Mouse (Mus musculus): Measurements from ENCODE around the gene Cpsf3. TPM values are rescaled to one million over a fixed set of nuclear protein-coding genes. Genes with fewer than 3 reads are reported as not detected.
A peak's percentile ranks its signal among the peaks of the same experiment; 100 is the strongest.

The Cpsf3 gene
- polyA plus RNA-seq, 1 experiment from 2014 or later, result 98.1 TPM

DNA sequence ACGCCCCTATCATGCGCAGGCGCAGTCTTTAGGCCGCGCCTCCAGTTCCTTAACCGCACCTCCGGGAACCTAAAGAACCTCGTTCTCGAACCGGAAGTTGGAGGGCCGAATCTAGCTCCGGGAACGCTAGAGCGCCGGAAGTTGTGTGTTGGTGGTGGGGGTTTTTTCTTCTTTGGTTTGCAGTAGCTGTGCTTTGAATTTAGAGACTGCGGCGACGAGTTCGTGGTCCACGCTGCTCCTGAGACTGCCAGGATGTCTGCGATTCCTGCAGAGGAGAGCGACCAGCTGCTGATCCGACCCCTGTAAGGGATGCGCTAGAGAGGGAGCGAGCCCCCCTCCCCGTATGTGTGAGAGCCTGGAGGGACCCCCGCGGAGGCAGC lies 1.0 kb downstream of the Cpsf3 start, which contains the start of gene Itgb1bp1:
Gene Itgb1bp1, minus strand, starts transcription at position 42 of the 380 bp plus-strand sequence.
- peak within 1 kb of the TSS; percentile 89 for H3K4me2 ChIP-seq (ENCODE audit: low read depth, low read length)
- under 1% methylated on average over 28 of the region's 28 CpGs for WGBS
- H3K9ac ChIP-seq (ENCODE audit: low read length), result peak within 1 kb of the TSS; percentile 97
- H3K4me1 ChIP-seq (ENCODE audit: control insufficient read depth, insufficient read depth, low read length), result peaks cover 16% of the 10 kb centered on the region
- no peaks in the 10 kb centered on the region for H3K9me3 ChIP-seq (replicated peaks; ENCODE audit: control insufficient read depth, low read length)
- peak within 1 kb of the TSS; percentile 95 for H3K27ac ChIP-seq (ENCODE audit: low read length)
- peak within 1 kb of the TSS; percentile 97 for H3K4me3 ChIP-seq (replicated peaks; ENCODE audit: low read length)
- peak; percentile 96 for ATAC-seq (ENCODE audit: insufficient read depth, low FRiP score)
- H3K36me3 ChIP-seq (ENCODE audit: control insufficient read depth, insufficient read depth, low read length), result no peaks in the 10 kb centered on the region
- no peaks in the 10 kb centered on the region for H3K27me3 ChIP-seq (ENCODE audit: control insufficient read depth, insufficient read depth, low read length)

DNA sequence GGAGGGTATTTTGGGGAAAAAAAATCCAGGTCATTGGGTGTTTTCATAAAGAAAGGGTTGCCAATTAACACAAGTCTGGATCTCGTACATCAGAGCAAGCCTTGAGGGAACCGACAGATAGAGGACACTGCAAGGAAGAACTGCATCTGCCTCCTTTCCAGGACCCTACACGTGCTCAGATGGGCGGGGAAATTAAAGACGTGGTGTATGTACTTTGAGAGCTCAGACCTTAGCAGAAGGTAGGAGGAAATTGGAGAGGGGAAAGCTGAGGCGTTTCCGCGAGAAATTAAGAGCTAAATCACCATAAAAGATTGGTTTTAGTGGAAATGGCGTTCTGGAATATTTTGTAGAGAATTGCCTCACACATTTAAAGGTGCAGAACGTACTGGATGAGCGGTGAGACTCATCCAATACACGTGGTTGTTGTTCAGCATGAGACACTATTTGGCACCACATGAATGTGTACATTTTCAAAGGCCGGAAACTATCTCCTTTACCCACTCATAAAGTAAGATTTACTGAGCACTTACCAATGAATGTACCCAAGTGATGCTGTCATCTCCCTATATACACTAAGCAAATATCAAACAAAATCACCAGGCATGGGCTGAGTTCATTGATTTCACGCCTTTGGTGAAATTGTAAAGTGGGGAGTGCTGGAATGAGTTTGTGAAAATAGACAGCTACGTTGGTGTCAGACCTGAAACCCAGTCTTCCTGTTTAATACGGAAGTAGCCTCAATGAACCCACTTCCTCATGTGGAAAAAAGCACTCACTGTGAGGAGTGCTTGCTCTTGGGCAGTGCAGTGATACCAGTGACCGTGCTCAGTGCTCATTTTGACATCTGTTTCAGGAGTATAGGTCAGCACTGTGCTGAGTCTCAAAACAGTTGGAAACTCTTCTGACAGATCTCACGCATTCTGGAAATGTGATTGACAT lies 1.8 kb downstream of the Cpsf3 start:
- Histone ChIP-seq H3K36me3 (ENCODE audit: control insufficient read depth, insufficient read depth, low read length) (peaks cover 7% of the 10 kb centered on the region; the same call in 1 of the 2 replicates), H3K9ac (ENCODE audit: low read length) (peak overlapping the region; percentile 97), H3K27ac (ENCODE audit: low read length) (peak overlapping the region; percentile 95), H3K9me3 (replicated peaks; ENCODE audit: control insufficient read depth, low read length) (no peaks in the 10 kb centered on the region), H3K27me3 (ENCODE audit: control insufficient read depth, insufficient read depth, low read length) (no peaks in the 10 kb centered on the region), H3K4me1 (ENCODE audit: control insufficient read depth, insufficient read depth, low read length) (peaks cover 16% of the 10 kb centered on the region), H3K4me3 (replicated peaks; ENCODE audit: low read length) (peak overlapping the region; percentile 97), H3K4me2 (ENCODE audit: low read depth, low read length) (peak overlapping the region; percentile 76)
- no peak; the same call in 1 of the 2 replicates for ATAC-seq (ENCODE audit: insufficient read depth, low FRiP score)
- 26% methylated on average over 18 of the region's 18 CpGs for WGBS

DNA sequence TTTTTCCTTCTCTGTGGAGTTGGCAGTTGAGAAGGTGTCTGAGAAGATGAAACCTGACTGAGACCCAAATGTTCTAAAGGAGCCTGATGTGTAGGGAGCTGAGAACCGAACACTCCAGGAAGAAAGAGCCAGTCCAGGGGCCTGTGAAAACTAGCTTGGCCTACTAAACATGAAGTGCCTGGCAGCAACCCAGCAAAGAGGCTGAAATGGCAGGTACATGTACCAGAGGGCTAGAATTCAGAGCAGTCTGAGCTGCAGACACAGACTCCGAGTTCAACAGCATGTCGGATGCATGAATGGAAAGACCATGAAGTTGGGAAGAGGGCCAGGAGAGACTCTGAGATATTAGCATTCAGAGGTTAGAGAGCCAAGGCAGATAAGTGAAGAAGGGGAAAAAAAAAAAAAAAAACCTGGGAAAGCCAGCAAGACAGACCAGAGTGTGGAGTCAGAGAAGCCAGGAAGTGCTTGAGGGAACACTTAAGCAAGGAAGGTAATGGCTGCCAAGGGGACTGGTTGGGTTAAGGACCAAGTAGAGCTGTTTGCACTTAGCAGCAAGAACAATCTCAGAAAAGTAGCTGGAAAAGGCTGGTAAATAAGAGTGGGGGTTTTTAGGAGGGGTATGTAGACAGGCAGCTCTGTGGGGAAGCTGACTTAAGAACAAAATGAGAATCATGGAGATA lies 3.7 kb downstream of the Cpsf3 start:
- H3K4me2 ChIP-seq (ENCODE audit: low read depth, low read length), result no peak overlapping the region
- peaks cover 10% of the 10 kb centered on the region; the same call in 1 of the 2 replicates for H3K36me3 ChIP-seq (ENCODE audit: control insufficient read depth, insufficient read depth, low read length)
- H3K4me3 ChIP-seq (replicated peaks; ENCODE audit: low read length), result no peak overlapping the region
- no peak for ATAC-seq (ENCODE audit: insufficient read depth, low FRiP score)
- no peaks in the 10 kb centered on the region for H3K9me3 ChIP-seq (replicated peaks; ENCODE audit: control insufficient read depth, low read length)
- no peaks in the 10 kb centered on the region for H3K27me3 ChIP-seq (ENCODE audit: control insufficient read depth, insufficient read depth, low read length)
- peaks cover 16% of the 10 kb centered on the region for H3K4me1 ChIP-seq (ENCODE audit: control insufficient read depth, insufficient read depth, low read length)
- 95% methylated on average over 3 of the region's 3 CpGs for WGBS
- no peak overlapping the region for H3K27ac ChIP-seq (ENCODE audit: low read length)
- no peak overlapping the region for H3K9ac ChIP-seq (ENCODE audit: low read length)

DNA sequence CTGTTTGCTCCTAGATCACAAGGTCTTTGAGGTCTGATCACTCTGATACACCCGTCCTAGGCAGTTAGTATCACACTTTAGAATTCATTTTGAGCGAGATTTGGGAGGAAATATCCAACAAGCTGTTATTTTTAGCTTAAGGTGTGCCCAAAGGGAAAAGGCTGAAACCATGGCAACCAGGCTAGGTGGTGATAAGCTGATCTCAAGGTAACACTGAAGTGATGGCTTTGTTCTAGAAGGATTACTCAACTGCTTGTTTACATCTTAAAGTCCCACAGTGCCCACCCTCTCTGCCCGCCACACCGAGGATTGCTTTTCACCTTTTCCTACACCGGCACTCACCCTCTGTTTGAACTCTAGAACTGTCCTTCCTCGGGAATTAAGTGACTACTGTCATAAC lies 4.5 kb downstream of the Cpsf3 start:
- Histone ChIP-seq H3K9me3 (replicated peaks; ENCODE audit: control insufficient read depth, low read length) (no peaks in the 10 kb centered on the region), H3K27me3 (ENCODE audit: control insufficient read depth, insufficient read depth, low read length) (no peaks in the 10 kb centered on the region), H3K9ac (ENCODE audit: low read length) (no peak overlapping the region), H3K4me3 (replicated peaks; ENCODE audit: low read length) (no peak overlapping the region), H3K4me2 (ENCODE audit: low read depth, low read length) (0 out of 2 replicates have a peak overlapping the region, but pooled peaks have one; percentile 7), H3K27ac (ENCODE audit: low read length) (0 out of 2 replicates have a peak overlapping the region, but pooled peaks have one; percentile 26), H3K4me1 (ENCODE audit: control insufficient read depth, insufficient read depth, low read length) (peaks cover 16% of the 10 kb centered on the region), H3K36me3 (ENCODE audit: control insufficient read depth, insufficient read depth, low read length) (peaks cover 18% of the 10 kb centered on the region)
- no peak for ATAC-seq (ENCODE audit: insufficient read depth, low FRiP score)
- 60% methylated on average over 6 of the region's 6 CpGs for WGBS

DNA sequence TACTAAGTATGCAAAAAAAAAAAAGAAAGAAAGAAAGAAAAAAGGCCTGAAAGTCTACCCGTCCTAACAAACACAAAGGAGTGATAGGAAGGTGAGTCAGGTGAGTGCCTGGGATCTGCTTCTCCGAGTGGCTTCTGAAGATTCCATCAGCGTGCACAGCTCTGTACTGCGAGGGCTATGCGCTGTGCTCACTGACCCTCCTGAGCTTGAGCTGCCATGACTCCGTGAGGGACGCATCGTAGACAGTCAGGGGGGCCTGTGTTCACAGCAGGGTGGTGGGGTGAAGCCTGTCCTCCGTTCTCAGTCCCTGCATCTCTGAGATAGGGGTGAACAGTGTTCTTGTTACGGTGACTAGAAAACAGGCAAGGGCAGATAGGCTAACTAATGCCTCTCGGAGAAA lies 13.7 kb downstream of the Cpsf3 start:
- no peaks in the 10 kb centered on the region for H3K4me1 ChIP-seq (ENCODE audit: control insufficient read depth, insufficient read depth, low read length)
- H3K9me3 ChIP-seq (replicated peaks; ENCODE audit: control insufficient read depth, low read length), result no peaks in the 10 kb centered on the region
- no peak overlapping the region for H3K9ac ChIP-seq (ENCODE audit: low read length)
- H3K27ac ChIP-seq (ENCODE audit: low read length), result no peak overlapping the region
- H3K4me2 ChIP-seq (ENCODE audit: low read depth, low read length), result no peak overlapping the region
- 97% methylated on average over 11 of the region's 11 CpGs for WGBS
- no peaks in the 10 kb centered on the region for H3K27me3 ChIP-seq (ENCODE audit: control insufficient read depth, insufficient read depth, low read length)
- no peak overlapping the region for H3K4me3 ChIP-seq (replicated peaks; ENCODE audit: low read length)
- peaks cover 31% of the 10 kb centered on the region for H3K36me3 ChIP-seq (ENCODE audit: control insufficient read depth, insufficient read depth, low read length)
- no peak for ATAC-seq (ENCODE audit: insufficient read depth, low FRiP score)

DNA sequence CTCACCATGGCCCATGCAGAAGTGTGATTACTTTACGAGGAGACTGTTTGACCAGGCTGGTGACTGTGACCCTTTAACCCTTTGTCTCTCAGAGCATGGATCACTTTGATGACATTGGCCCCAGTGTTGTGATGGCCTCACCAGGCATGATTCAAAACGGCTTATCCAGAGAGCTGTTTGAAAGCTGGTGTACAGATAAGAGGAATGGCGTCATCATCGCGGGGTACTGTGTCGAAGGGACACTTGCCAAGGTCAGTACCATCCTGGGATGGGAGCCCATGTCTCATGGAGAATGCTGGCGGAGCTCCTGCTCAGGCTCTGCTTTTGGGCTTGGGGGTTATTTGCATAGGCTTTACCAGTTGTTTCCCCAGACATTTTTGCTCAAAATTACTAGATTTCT lies 16.1 kb downstream of the Cpsf3 start:
- Histone ChIP-seq H3K4me3 (replicated peaks; ENCODE audit: low read length) (no peak overlapping the region), H3K27ac (ENCODE audit: low read length) (no peak overlapping the region), H3K4me2 (ENCODE audit: low read depth, low read length) (no peak overlapping the region), H3K27me3 (ENCODE audit: control insufficient read depth, insufficient read depth, low read length) (no peaks in the 10 kb centered on the region), H3K9me3 (replicated peaks; ENCODE audit: control insufficient read depth, low read length) (no peaks in the 10 kb centered on the region), H3K9ac (ENCODE audit: low read length) (no peak overlapping the region), H3K4me1 (ENCODE audit: control insufficient read depth, insufficient read depth, low read length) (no peaks in the 10 kb centered on the region), H3K36me3 (ENCODE audit: control insufficient read depth, insufficient read depth, low read length) (peaks cover 26% of the 10 kb centered on the region)
- ATAC-seq (ENCODE audit: insufficient read depth, low FRiP score), result no peak
- WGBS, result 81% methylated on average over 7 of the region's 7 CpGs

DNA sequence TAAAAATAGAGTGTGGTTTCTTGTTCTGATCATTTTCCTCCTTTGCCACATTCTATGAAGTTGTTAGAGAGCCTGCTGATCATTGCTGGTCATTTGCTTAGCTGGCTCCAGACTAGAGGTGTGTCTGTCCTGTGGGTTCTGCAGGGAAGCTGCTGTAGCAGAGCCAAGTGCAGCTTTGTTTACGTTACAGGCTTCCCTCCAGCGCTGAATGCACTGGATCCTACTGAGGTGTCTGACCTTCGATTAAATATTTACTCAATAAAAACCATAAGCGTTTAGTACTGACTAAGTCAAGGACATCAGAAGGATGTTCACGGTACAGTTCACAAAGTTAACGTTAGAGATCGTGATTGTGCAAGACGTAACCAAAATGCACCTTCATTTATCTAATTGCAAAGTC lies 16.7 kb downstream of the Cpsf3 start:
- no peaks in the 10 kb centered on the region for H3K27me3 ChIP-seq (ENCODE audit: control insufficient read depth, insufficient read depth, low read length)
- H3K36me3 ChIP-seq (ENCODE audit: control insufficient read depth, insufficient read depth, low read length), result peaks cover 30% of the 10 kb centered on the region
- peak overlapping the region; percentile 26; the same call in 1 of the 2 replicates for H3K27ac ChIP-seq (ENCODE audit: low read length)
- H3K9me3 ChIP-seq (replicated peaks; ENCODE audit: control insufficient read depth, low read length), result no peaks in the 10 kb centered on the region
- ATAC-seq (ENCODE audit: insufficient read depth, low FRiP score), result peak; percentile 48; the same call in 1 of the 2 replicates
- H3K4me3 ChIP-seq (replicated peaks; ENCODE audit: low read length), result no peak overlapping the region
- no peak overlapping the region for H3K9ac ChIP-seq (ENCODE audit: low read length)
- no peak overlapping the region for H3K4me2 ChIP-seq (ENCODE audit: low read depth, low read length)
- WGBS, result 31% methylated on average over 8 of the region's 8 CpGs
- H3K4me1 ChIP-seq (ENCODE audit: control insufficient read depth, insufficient read depth, low read length), result no peaks in the 10 kb centered on the region

DNA sequence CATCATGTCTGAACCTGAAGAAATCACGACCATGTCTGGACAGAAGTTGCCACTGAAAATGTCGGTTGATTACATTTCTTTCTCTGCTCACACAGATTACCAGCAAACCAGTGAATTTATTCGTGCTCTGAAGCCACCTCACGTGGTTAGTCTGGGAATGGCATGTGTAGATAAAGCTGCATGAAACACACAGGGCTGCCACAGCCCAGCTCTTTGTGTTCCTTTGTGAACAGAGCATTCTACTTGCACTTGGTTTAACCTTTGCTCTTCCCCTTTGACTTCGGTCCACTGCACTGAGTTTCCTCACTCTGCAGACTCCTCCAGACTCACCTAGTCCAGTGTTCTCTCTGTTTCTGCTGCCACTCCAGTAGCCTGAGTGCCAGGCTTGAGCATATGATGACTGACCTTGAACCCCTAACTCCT lies 17.2 kb downstream of the Cpsf3 start:
- ATAC-seq (ENCODE audit: insufficient read depth, low FRiP score), result peak; percentile 77; the same call in 1 of the 2 replicates
- Histone ChIP-seq H3K4me1 (ENCODE audit: control insufficient read depth, insufficient read depth, low read length) (no peaks in the 10 kb centered on the region), H3K36me3 (ENCODE audit: control insufficient read depth, insufficient read depth, low read length) (peaks cover 34% of the 10 kb centered on the region)

DNA sequence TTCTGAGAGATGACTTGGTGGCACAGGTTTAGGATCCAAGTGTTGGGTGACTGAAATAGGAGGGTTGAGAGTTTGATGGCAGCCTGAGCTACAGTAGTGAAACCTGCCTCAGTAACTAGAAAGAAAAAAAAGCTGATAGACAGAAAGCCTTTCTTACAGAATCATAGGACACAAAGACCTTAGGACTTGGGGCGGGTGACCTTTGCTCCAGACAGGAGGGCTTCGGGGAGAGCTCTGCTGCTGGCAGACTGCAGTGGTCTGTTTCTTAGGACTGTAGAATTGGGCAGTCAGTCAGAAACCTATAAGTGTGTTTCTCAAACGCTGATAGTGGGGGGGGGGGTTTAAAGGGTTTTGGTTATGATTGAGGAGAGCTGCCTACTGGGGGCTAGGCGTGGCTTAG lies 20.6 kb downstream of the Cpsf3 start:
- no peak overlapping the region for H3K4me2 ChIP-seq (ENCODE audit: low read depth, low read length)
- 92% methylated on average over 4 of the region's 4 CpGs for WGBS
- no peak overlapping the region for H3K27ac ChIP-seq (ENCODE audit: low read length)
- H3K4me3 ChIP-seq (replicated peaks; ENCODE audit: low read length), result no peak overlapping the region
- no peaks in the 10 kb centered on the region for H3K4me1 ChIP-seq (ENCODE audit: control insufficient read depth, insufficient read depth, low read length)
- no peaks in the 10 kb centered on the region for H3K9me3 ChIP-seq (replicated peaks; ENCODE audit: control insufficient read depth, low read length)
- H3K36me3 ChIP-seq (ENCODE audit: control insufficient read depth, insufficient read depth, low read length), result peaks cover 45% of the 10 kb centered on the region
- no peak overlapping the region for H3K9ac ChIP-seq (ENCODE audit: low read length)
- no peaks in the 10 kb centered on the region for H3K27me3 ChIP-seq (ENCODE audit: control insufficient read depth, insufficient read depth, low read length)
- no peak for ATAC-seq (ENCODE audit: insufficient read depth, low FRiP score)

More for the DNA sequence above, 17.2 kb downstream of the Cpsf3 start:
- Histone ChIP-seq H3K27me3 (ENCODE audit: control insufficient read depth, insufficient read depth, low read length) (no peaks in the 10 kb centered on the region), H3K27ac (ENCODE audit: low read length) (peak overlapping the region; percentile 26; the same call in 1 of the 2 replicates), H3K4me2 (ENCODE audit: low read depth, low read length) (no peak overlapping the region), H3K9ac (ENCODE audit: low read length) (no peak overlapping the region), H3K4me3 (replicated peaks; ENCODE audit: low read length) (no peak overlapping the region), H3K9me3 (replicated peaks; ENCODE audit: control insufficient read depth, low read length) (no peaks in the 10 kb centered on the region)
- 48% methylated on average over 5 of the region's 5 CpGs for WGBS

Data from stomach, embryonic 16.5 days (tissue).